Mouse (Mus musculus): Measurements from ENCODE around the gene Sox11. TPM values are rescaled to one million over a fixed set of nuclear protein-coding genes. Genes with fewer than 3 reads are reported as not detected.

Sox11 gene
- 213 and 220 TPM in 2 replicates for polyA plus RNA-seq (2015; fragmentation: Nextera tagmentation; extraction: Ambion mirVana)

GRCm38 (mm10) chr12:27341871-27342690 lies at the start of gene Sox11:
TSS of gene Sox11 (minus strand) at chr12:27342574.
- Histone ChIP-seq H3K9ac (peak within 1 kb of the TSS; percentile 100), H3K9me3 (no peaks in the 10 kb centered on the region), H3K36me3 (peaks cover 9% of the 10 kb centered on the region; the same call in 1 of the 2 replicates), H3K4me3 (peak within 1 kb of the TSS; percentile 99), H3K4me1 (peaks cover 15% of the 10 kb centered on the region), H3K27me3 (no peaks in the 10 kb centered on the region), H3K27ac (peak within 1 kb of the TSS; percentile 100), H3K4me2 (replicated peaks) (peak within 1 kb of the TSS; percentile 70)
- ATAC-seq (ENCODE audit: low FRiP score, low read depth): peak; percentile 31
- under 1% methylated on average over 78 of the region's 95 CpGs for WGBS

GRCm38 (mm10) chr12:27391652-27392305 lies 49.4 kb upstream of the Sox11 start:
- H3K36me3 ChIP-seq: no peaks in the 10 kb centered on the region
- H3K27ac ChIP-seq: no peak overlapping the region
- ATAC-seq (ENCODE audit: low FRiP score, low read depth): no peak
- WGBS: 27% methylated on average over 7 of the region's 7 CpGs
- no peaks in the 10 kb centered on the region for H3K9me3 ChIP-seq
- no peak overlapping the region for H3K4me2 ChIP-seq (replicated peaks)
- H3K4me3 ChIP-seq: no peak overlapping the region
- peaks cover 13% of the 10 kb centered on the region for H3K4me1 ChIP-seq
- no peak overlapping the region for H3K9ac ChIP-seq
- no peaks in the 10 kb centered on the region for H3K27me3 ChIP-seq

GRCm38 (mm10) chr12:27390439-27390838 lies 48.1 kb upstream of the Sox11 start:
- WGBS: 36% methylated on average over 3 of the region's 3 CpGs
- H3K4me2 ChIP-seq (replicated peaks): no peak overlapping the region
- H3K9me3 ChIP-seq: no peaks in the 10 kb centered on the region
- H3K27ac ChIP-seq: no peak overlapping the region
- peaks cover 21% of the 10 kb centered on the region for H3K4me1 ChIP-seq
- H3K4me3 ChIP-seq: no peak overlapping the region
- H3K36me3 ChIP-seq: no peaks in the 10 kb centered on the region
- ATAC-seq (ENCODE audit: low FRiP score, low read depth): peak; percentile 57; the same call in 1 of the 2 replicates
- H3K9ac ChIP-seq: no peak overlapping the region
- H3K27me3 ChIP-seq: no peaks in the 10 kb centered on the region

DNA sequence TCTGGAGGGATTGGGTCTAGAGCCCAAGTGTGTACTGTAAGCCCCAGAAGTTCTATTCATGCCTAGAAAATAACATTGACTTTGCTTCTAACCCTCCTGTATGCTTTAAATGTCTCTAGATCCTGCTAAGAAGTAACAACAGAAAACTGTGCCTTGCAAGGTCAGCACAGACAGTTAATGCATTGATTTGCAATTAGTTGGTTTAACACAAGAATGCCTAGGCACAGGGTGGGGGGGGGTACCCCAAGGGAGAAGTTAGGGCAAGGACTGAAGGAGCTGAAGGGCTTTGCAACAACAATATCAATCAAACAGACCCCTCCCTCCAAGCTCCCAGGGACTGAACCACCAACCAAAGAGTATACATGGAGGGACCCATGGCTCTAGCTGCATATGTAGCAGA lies 47.1 kb upstream of the Sox11 start:
- Histone ChIP-seq H3K4me1 (peaks cover 21% of the 10 kb centered on the region), H3K9ac (no peak overlapping the region), H3K4me3 (no peak overlapping the region), H3K4me2 (replicated peaks) (no peak overlapping the region), H3K9me3 (no peaks in the 10 kb centered on the region), H3K36me3 (no peaks in the 10 kb centered on the region), H3K27me3 (no peaks in the 10 kb centered on the region), H3K27ac (no peak overlapping the region)
- ATAC-seq (ENCODE audit: low FRiP score, low read depth): no peak

DNA sequence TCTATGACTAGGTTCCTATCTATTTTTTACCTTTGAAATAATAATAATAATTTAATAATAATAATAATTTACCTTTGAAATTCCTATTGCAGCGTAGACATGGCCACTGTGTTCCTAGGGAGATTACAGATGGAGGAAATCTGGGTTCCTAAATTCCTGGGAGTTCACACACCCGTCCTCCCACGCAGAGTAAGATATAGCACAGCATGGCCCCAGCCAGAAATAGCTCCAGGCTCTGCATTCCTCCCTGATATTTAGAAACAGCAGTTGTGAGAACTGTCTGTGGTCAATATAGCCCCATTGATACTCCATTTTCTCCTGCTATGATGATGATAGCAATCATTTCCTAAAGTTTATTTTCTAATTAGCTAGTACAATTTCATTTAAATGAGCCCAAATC lies 30.1 kb upstream of the Sox11 start:
- ATAC-seq (ENCODE audit: low FRiP score, low read depth): no peak
- no peak overlapping the region for H3K4me2 ChIP-seq (replicated peaks)
- H3K4me3 ChIP-seq: no peak overlapping the region
- H3K9ac ChIP-seq: no peak overlapping the region
- WGBS: 69% methylated on average over 3 of the region's 3 CpGs
- no peaks in the 10 kb centered on the region for H3K36me3 ChIP-seq
- no peaks in the 10 kb centered on the region for H3K9me3 ChIP-seq
- no peaks in the 10 kb centered on the region for H3K27me3 ChIP-seq
- no peak overlapping the region for H3K27ac ChIP-seq
- H3K4me1 ChIP-seq: no peaks in the 10 kb centered on the region

DNA sequence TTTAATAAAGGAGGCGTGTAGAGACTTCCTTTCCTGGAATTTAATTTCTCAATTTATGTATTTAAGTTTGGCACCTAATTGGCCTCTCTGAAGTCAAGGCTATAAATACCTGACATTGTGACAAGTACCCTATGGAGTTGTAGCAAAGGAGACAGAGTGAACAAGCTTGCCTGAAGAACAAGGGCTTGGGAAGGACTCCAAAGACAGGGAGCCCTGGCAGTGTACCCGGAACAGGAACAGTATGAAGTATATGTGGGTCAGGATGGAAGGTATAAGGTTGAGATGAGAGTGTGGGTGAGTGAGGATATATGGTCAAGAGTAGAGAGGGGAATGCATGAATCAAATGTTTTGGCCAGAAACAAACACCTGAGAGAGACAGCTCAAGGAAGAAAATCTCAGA lies 28.4 kb upstream of the Sox11 start:
- Histone ChIP-seq H3K27me3 (no peaks in the 10 kb centered on the region), H3K27ac (no peak overlapping the region), H3K9me3 (no peaks in the 10 kb centered on the region), H3K4me3 (no peak overlapping the region), H3K9ac (no peak overlapping the region), H3K4me2 (replicated peaks) (no peak overlapping the region), H3K36me3 (no peaks in the 10 kb centered on the region), H3K4me1 (no peaks in the 10 kb centered on the region)
- WGBS: 60% methylated on average over 2 of the region's 2 CpGs
- ATAC-seq (ENCODE audit: low FRiP score, low read depth): no peak

- ATAC-seq (ENCODE audit: low FRiP score, low read depth): no peak
- no peaks in the 10 kb centered on the region for H3K27me3 ChIP-seq
- H3K4me3 ChIP-seq: no peak overlapping the region
- H3K9me3 ChIP-seq: no peaks in the 10 kb centered on the region
- no peak overlapping the region for H3K9ac ChIP-seq
- H3K4me2 ChIP-seq (replicated peaks): no peak overlapping the region
- no peaks in the 10 kb centered on the region for H3K36me3 ChIP-seq
- no peak overlapping the region for H3K27ac ChIP-seq
- H3K4me1 ChIP-seq: no peaks in the 10 kb centered on the region
- 26% methylated on average over 2 of the region's 2 CpGs for WGBS
Measured at GRCm38 (mm10) chr12:27367476-27367875, 25.1 kb upstream of the Sox11 start.

DNA sequence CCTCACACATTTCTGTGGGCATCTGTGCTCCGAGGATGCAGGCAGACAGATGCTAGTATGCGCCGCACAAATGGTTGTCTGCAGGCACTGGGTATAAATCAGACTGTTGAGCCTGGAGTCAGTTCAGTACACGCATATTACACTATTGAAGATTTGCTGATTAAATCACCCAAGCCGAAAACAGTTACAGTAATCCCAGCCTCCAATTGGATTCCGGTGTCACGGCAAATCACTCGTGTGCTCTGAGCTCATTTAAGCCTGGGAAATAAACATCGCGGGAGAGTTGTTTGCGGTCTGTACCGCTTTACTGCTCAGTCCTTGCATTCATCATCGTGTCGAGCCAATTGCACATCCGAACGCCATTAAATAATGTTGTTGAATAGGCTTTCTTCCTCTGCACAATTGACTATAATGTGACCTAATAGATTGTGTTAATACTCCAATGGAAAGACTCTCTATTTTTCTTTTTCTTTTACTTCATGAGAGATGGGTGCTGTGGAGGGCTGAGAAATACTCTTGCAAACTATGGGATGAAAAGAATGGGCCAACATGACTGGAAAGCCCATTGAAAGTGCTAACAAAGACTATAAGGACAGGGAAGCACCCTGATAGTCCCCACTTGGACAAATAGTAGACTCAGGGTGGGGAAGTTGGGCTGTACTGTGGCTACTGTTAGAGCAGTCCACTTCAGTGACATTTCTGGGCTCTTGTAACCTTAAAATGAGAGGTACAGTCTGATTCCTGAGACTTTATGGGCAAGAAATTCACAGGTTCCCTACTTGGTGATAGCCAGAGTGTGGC lies 21.7 kb upstream of the Sox11 start:
- 82% methylated on average over 16 of the region's 16 CpGs for WGBS
- H3K27me3 ChIP-seq: no peaks in the 10 kb centered on the region
- no peak overlapping the region for H3K9ac ChIP-seq
- no peak for ATAC-seq (ENCODE audit: low FRiP score, low read depth)
- H3K9me3 ChIP-seq: no peaks in the 10 kb centered on the region
- H3K4me3 ChIP-seq: no peak overlapping the region
- no peaks in the 10 kb centered on the region for H3K4me1 ChIP-seq
- H3K36me3 ChIP-seq: no peaks in the 10 kb centered on the region
- no peak overlapping the region for H3K27ac ChIP-seq
- no peak overlapping the region for H3K4me2 ChIP-seq (replicated peaks)

DNA sequence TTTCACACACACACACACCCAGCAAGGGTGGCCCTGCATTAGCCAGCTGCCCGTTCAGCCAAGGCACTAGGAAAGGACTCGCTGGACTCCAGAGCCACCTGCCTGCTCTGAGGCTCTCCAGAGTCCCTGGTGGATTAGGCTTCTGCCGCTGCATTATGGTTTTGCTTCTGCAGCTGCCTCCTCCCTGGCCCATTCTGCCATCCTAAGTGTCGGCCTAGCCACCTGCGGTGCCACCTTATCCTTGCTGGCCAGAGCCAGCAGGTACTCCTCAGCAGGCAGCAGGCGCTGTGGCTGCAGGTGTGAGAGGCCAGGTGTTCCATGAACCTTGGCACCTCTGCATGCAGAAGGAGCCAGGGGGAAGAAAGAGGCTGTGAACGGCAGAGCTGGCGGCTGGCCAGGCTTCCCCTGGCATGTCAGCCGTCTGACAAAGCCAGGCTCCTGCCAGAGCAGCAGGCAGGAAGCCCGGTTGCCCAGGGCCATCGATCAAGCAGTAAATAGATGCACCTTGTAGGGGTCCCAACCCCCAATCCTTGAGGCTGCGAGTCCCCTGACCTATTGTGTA lies 14.8 kb upstream of the Sox11 start:
- no peak for ATAC-seq (ENCODE audit: low FRiP score, low read depth)
- Histone ChIP-seq H3K4me1 (peaks cover 11% of the 10 kb centered on the region), H3K4me3 (no peak overlapping the region), H3K27ac (no peak overlapping the region), H3K27me3 (no peaks in the 10 kb centered on the region), H3K9me3 (no peaks in the 10 kb centered on the region), H3K9ac (0 out of 2 replicates have a peak overlapping the region, but pooled peaks have one; percentile 14), H3K36me3 (no peaks in the 10 kb centered on the region), H3K4me2 (replicated peaks) (peak overlapping the region; percentile 19)
- 15% methylated on average over 12 of the region's 12 CpGs for WGBS

- Histone ChIP-seq H3K27ac (no peak overlapping the region), H3K27me3 (no peaks in the 10 kb centered on the region), H3K4me3 (no peak overlapping the region), H3K4me2 (replicated peaks) (no peak overlapping the region), H3K4me1 (peaks cover 11% of the 10 kb centered on the region), H3K36me3 (no peaks in the 10 kb centered on the region), H3K9ac (no peak overlapping the region), H3K9me3 (no peaks in the 10 kb centered on the region)
- ATAC-seq (ENCODE audit: low FRiP score, low read depth): no peak
- WGBS: 69% methylated on average over 5 of the region's 5 CpGs
Measured at GRCm38 (mm10) chr12:27356571-27356970, 14.2 kb upstream of the Sox11 start.

DNA sequence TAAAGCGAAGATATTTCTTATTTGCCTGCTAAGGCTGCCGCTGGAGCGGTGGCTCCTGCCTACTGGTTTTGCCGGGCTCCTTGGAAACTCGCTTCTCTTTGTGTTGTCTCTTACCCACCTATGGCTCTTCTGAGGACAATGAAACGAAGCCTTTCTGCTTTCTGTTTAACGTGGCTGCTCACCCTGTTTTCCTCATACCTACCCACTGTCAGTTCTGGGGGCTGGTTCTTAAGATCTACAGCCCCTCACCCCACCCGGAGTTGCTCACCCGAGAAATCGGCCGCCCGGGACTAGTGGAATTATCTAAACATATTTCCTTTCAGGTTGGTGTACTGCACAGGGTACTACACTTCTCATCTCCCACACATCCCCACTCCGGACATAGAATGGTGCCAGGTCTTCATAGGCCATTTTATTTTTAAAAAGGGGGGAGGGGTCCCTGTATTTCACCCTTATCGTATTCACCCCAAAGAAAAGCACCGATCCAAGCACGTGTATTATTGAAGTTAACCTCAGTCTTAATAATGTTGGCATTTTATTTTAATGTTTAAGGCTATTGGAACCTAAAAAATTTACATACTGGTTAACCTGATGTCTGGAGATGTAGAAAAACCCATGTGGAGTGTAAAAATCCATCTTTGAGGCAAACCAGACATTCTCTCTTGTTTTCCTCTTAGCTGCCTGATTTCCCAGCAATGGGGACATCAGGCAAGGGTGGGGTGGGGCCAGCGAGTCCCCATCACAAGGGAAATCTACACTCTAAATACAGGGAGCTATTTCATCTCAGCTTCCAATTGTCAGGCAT lies 1.4 kb upstream of the Sox11 start:
- ATAC-seq (ENCODE audit: low FRiP score, low read depth): no peak
- Histone ChIP-seq H3K36me3 (peaks cover 7% of the 10 kb centered on the region; the same call in 1 of the 2 replicates), H3K4me2 (replicated peaks) (peak overlapping the region; percentile 70), H3K9ac (peak overlapping the region; percentile 75), H3K4me3 (peak overlapping the region; percentile 99), H3K27me3 (no peaks in the 10 kb centered on the region), H3K4me1 (peaks cover 18% of the 10 kb centered on the region), H3K9me3 (no peaks in the 10 kb centered on the region), H3K27ac (peak overlapping the region; percentile 94)
- 4% methylated on average over 17 of the region's 17 CpGs for WGBS

All from limb, embryonic 13.5 days (tissue).